Mouse (Mus musculus): ENCODE measurements around the gene Cd300ld2. TPM values are rescaled to one million over a fixed set of nuclear protein-coding genes. Genes with fewer than 3 reads are reported as not detected.

The Cd300ld2 gene
- polyA plus RNA-seq, 1 experiment from 2014 or later: not detected

GRCm38 (mm10) chr11:114989793-114990192 is 26.2 kb downstream of the Cd300ld2 start, which contains the start of gene Cd300ld:
TSS of gene Cd300ld (minus strand) at chr11:114989922.
- Histone ChIP-seq H3K27ac (replicated peaks) (no peak within 1 kb of the TSS), H3K9me3 (no peaks in the 10 kb centered on the region), H3K27me3 (replicated peaks; ENCODE audit: low read depth, poor library complexity, severe bottlenecking) (no peaks in the 10 kb centered on the region), H3K4me1 (no peaks in the 10 kb centered on the region), H3K36me3 (replicated peaks) (no peaks in the 10 kb centered on the region), H3K4me3 (no peak within 1 kb of the TSS)
- no peak for DNase-seq (ENCODE audit: low spot score)
- WGBS: 83% methylated on average over 4 of the region's 4 CpGs

DNA sequence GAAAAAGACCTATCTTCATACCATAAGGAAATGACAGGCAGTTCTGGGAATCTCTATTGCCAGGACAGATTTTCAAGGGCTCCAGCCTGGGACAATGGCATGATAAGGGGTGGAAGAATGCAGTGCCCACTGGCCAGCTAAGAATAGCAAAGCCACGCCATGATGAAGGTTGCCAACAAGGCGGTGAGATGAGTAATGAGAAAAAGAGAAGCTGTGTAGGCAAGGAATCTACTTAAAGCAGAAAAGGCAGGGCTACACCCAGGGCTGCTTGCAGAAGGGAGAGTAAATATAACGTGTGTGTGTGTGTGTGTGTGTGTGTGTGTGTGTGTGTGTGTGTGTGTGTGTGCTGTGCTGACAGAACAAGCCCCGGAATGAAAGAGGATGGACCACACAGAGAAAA is 34.1 kb downstream of the Cd300ld2 start:
- Histone ChIP-seq H3K27me3 (replicated peaks; ENCODE audit: low read depth, poor library complexity, severe bottlenecking) (no peaks in the 10 kb centered on the region), H3K27ac (replicated peaks) (no peak overlapping the region), H3K9me3 (peaks cover 27% of the 10 kb centered on the region), H3K4me1 (no peaks in the 10 kb centered on the region), H3K4me3 (no peak overlapping the region), H3K36me3 (replicated peaks) (no peaks in the 10 kb centered on the region)
- DNase-seq (ENCODE audit: low spot score): no peak
- 73% methylated on average over 4 of the region's 4 CpGs for WGBS

DNA sequence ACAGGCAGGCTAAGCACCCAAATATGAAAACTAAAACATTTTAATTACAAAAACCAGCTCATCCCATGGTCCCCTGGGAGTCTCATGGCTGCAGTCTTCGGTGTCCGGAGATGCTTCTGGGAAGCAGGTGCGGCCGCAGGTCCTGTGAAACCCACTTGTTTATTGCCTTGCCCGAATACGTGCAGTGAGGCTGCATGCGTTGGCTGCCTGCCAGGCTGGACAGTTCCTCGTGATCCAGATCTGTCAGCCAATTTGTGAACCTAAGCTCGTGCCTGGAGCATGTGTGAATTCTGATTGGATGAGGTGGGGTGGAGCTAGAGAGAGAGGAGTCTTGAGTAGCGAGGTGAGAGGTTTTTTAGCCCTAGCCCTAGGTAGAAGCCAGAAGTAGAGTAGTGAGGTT is 43.3 kb downstream of the Cd300ld2 start:
- Histone ChIP-seq H3K4me1 (no peaks in the 10 kb centered on the region), H3K27me3 (replicated peaks; ENCODE audit: low read depth, poor library complexity, severe bottlenecking) (no peaks in the 10 kb centered on the region), H3K27ac (replicated peaks) (no peak overlapping the region), H3K4me3 (no peak overlapping the region), H3K36me3 (replicated peaks) (no peaks in the 10 kb centered on the region), H3K9me3 (peaks cover 21% of the 10 kb centered on the region; the same call in 1 of the 2 replicates)
- DNase-seq (ENCODE audit: low spot score): no peak
- 87% methylated on average over 10 of the region's 10 CpGs for WGBS

DNA sequence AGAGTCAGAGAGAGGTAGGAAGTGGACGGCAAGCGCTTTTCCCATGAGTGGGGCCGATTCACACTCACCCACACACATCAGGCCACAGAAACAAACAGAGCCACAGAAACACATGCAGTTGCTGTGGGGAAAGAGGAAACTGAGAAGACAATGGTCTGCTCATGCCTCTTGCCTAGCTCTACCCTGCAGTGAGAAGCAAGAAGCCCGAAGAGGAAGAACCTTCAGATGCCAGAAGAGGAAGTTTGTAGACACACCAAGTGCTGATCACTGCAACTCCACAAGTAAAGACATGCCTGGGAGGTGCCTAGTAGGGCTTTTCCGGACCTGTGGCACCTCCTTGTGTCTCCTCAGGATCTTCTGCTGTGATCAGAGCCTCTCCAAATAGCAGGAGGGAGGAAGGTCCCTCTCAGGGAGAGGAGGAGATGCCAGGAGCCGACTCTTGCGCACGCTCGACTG is 47.2 kb downstream of the Cd300ld2 start, which contains the start of gene Cd300c:
Gene Cd300c, minus strand, starts transcription at position 406 of the 456 bp plus-strand sequence.
- no peak within 1 kb of the TSS for H3K4me3 ChIP-seq
- H3K36me3 ChIP-seq (replicated peaks): no peaks in the 10 kb centered on the region
- H3K27me3 ChIP-seq (replicated peaks; ENCODE audit: low read depth, poor library complexity, severe bottlenecking): no peaks in the 10 kb centered on the region
- DNase-seq (ENCODE audit: low spot score): no peak
- H3K27ac ChIP-seq (replicated peaks): no peak within 1 kb of the TSS
- H3K9me3 ChIP-seq: peaks cover 8% of the 10 kb centered on the region; the same call in 1 of the 2 replicates
- WGBS: 84% methylated on average over 9 of the region's 9 CpGs
- H3K4me1 ChIP-seq: no peaks in the 10 kb centered on the region

DNA sequence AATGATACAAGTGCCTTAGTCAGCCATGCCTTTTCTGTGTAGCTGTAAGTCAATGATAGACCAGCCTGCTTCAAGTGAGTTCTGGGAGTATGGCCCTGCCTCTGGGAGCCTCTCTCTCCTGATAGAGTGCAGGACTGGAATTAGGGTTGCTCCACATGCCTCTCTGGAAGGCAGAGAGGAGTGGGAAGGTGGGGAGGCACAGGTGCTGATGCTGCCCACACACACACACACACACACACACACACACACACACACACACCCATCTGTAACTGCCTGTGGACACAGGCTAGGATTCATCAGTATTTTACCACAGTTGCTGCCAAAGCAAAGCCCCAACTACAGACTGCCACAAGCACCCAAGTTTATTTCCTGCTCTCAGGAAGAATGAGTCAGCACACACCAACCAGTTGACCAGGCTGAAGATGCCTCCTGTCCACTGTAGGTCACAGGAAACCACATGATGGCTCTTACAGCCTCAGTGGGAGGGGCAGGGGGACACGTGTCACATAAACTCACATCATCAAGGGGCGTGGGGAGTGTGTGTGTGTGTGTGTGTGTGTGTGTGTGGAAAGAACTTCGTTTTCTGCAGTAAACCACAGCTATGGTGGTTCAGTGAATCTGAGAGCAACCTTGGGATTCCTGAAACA is 50.7 kb downstream of the Cd300ld2 start:
- H3K27me3 ChIP-seq (replicated peaks; ENCODE audit: low read depth, poor library complexity, severe bottlenecking): no peaks in the 10 kb centered on the region
- DNase-seq (ENCODE audit: low spot score): no peak
- H3K27ac ChIP-seq (replicated peaks): no peak overlapping the region
- 68% methylated on average over 3 of the region's 3 CpGs for WGBS
- H3K9me3 ChIP-seq: no peaks in the 10 kb centered on the region
- no peaks in the 10 kb centered on the region for H3K36me3 ChIP-seq (replicated peaks)
- H3K4me3 ChIP-seq: no peak overlapping the region
- H3K4me1 ChIP-seq: no peaks in the 10 kb centered on the region

DNA sequence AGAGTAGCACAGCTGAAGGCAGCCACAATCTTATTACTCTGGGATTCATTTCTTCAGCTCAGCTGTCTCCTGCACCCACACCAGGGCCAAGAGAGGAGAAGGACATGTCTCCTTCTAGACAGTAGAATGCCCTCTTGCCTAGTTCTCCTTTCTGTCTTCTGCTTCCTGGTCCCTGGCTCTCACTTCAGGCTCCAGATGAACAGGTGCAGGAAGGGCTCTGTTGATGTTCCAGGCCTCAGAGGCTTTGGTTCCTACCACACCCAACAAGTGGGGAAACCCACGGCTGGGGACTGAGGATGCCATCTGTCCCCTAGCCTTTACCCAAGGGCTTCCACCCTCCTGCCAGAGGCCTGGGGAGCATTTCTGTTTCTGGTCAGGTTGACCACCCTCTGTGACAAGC is 55.6 kb downstream of the Cd300ld2 start:
- H3K9me3 ChIP-seq: no peaks in the 10 kb centered on the region
- no peaks in the 10 kb centered on the region for H3K36me3 ChIP-seq (replicated peaks)
- H3K27ac ChIP-seq (replicated peaks): no peak overlapping the region
- DNase-seq (ENCODE audit: low spot score): no peak
- H3K4me1 ChIP-seq: no peaks in the 10 kb centered on the region
- H3K27me3 ChIP-seq (replicated peaks; ENCODE audit: low read depth, poor library complexity, severe bottlenecking): no peaks in the 10 kb centered on the region
- 91% methylated on average over 1 of the region's 1 CpGs for WGBS
- H3K4me3 ChIP-seq: no peak overlapping the region

Other genes with a start within 250 kb of the Cd300ld2 start
- gene Btbd17, start 220.2 kb downstream of the Cd300ld2 start, polyA plus RNA-seq (2016; fragmentation: Nextera tagmentation; extraction: Ambion mirVana): 10.0 and 17.0 TPM in 2 replicates
- gene Gpr142, start 217.3 kb downstream of the Cd300ld2 start, polyA plus RNA-seq (2016; fragmentation: Nextera tagmentation; extraction: Ambion mirVana): 0.18 TPM in 1 of 2 replicates, not detected in the other
- gene Gprc5c, start 165.0 kb downstream of the Cd300ld2 start, polyA plus RNA-seq (2016; fragmentation: Nextera tagmentation; extraction: Ambion mirVana): 62.2 and 62.5 TPM in 2 replicates
- 1.1 and 1.8 TPM in 2 replicates for gene Cd300a, start 126.2 kb downstream of the Cd300ld2 start, polyA plus RNA-seq (2016; fragmentation: Nextera tagmentation; extraction: Ambion mirVana)
- gene Cd300lb, start 81.8 kb downstream of the Cd300ld2 start, polyA plus RNA-seq (2016; fragmentation: Nextera tagmentation; extraction: Ambion mirVana): 0.10 TPM in 1 of 2 replicates, not detected in the other
- gene Cd300c, start 47.0 kb downstream of the Cd300ld2 start, polyA plus RNA-seq (2016; fragmentation: Nextera tagmentation; extraction: Ambion mirVana): not detected in 2 replicates
- gene Cd300ld, start 26.3 kb downstream of the Cd300ld2 start, polyA plus RNA-seq (2016; fragmentation: Nextera tagmentation; extraction: Ambion mirVana): 0.05 and 0.13 TPM in 2 replicates
- 0.38 and 0.87 TPM in 2 replicates for gene Cd300c2, start 14.3 kb downstream of the Cd300ld2 start, polyA plus RNA-seq (2016; fragmentation: Nextera tagmentation; extraction: Ambion mirVana)
- not detected in 2 replicates for gene Cd300ld4, start 10.8 kb upstream of the Cd300ld2 start, polyA plus RNA-seq (2016; fragmentation: Nextera tagmentation; extraction: Ambion mirVana)
- not detected in 2 replicates for gene Cd300ld5, start 21.6 kb upstream of the Cd300ld2 start, polyA plus RNA-seq (2016; fragmentation: Nextera tagmentation; extraction: Ambion mirVana)
- not detected in 2 replicates for gene Cd300ld3, start 32.2 kb upstream of the Cd300ld2 start, polyA plus RNA-seq (2016; fragmentation: Nextera tagmentation; extraction: Ambion mirVana)
- gene Cd300e, start 46.0 kb upstream of the Cd300ld2 start, polyA plus RNA-seq (2016; fragmentation: Nextera tagmentation; extraction: Ambion mirVana): not detected in 2 replicates
- 1.2 and 2.2 TPM in 2 replicates for gene Rab37, start 75.2 kb upstream of the Cd300ld2 start, polyA plus RNA-seq (2016; fragmentation: Nextera tagmentation; extraction: Ambion mirVana)
- gene Cd300lf, start 117.8 kb upstream of the Cd300ld2 start, polyA plus RNA-seq (2016; fragmentation: Nextera tagmentation; extraction: Ambion mirVana): 0.19 TPM in 1 of 2 replicates, not detected in the other
- gene Slc9a3r1, start 147.1 kb upstream of the Cd300ld2 start, polyA plus RNA-seq (2016; fragmentation: Nextera tagmentation; extraction: Ambion mirVana): 39.2 and 42.5 TPM in 2 replicates
- gene Tmem104, start 171.3 kb upstream of the Cd300ld2 start, polyA plus RNA-seq (2016; fragmentation: Nextera tagmentation; extraction: Ambion mirVana): 10.1 and 10.3 TPM in 2 replicates
- gene Nat9, start 171.7 kb upstream of the Cd300ld2 start, polyA plus RNA-seq (2016; fragmentation: Nextera tagmentation; extraction: Ambion mirVana): 18.2 and 18.4 TPM in 2 replicates